Mouse (Mus musculus) gastrocnemius, adult 2 months (tissue): ENCODE results near the gene Cby1. TPM values are rescaled to one million over a fixed set of nuclear protein-coding genes. Genes with fewer than 3 reads are reported as not detected.

Experiments
- DNase-seq: peaks from one replicate; pipeline ENCODE4 v3.0.0; 2022
- H3K27ac ChIP-seq: fragments of 200-600 bp; 2 replicates; pipeline ENCODE4 v1.8.1; 2022; ENCODE audit warnings: mild to moderate bottlenecking
- H3K4me3 ChIP-seq: fragments of 200-600 bp; 2 replicates; pipeline ENCODE4 v1.8.1; 2022; ENCODE audit warnings: mild to moderate bottlenecking, moderate library complexity
- CTCF ChIP-seq: fragments of 200-600 bp; IDR thresholded peaks from 2 replicates; pipeline ENCODE4 v1.8.1; 2022; ENCODE audit warnings: antibody characterized with exemption, mild to moderate bottlenecking, moderate library complexity
- intact Hi-C: fragments of 180-260 bp; cut with DNase I; formaldehyde crosslinking; loops from one replicate; pipeline ENCODE4 v1.15.1; 2025
- long read RNA-seq, 2 experiments: library from polyadenylated mRNA; stranded (forward); transcript quantifications; one replicate each; pipeline ENCODE4 v2.0.0; 2021
- total RNA-seq, 2 experiments: library from RNA; stranded (reverse); gene quantifications; 2 replicates each; pipeline ENCODE4 v1.2.3; 2021

Gene Cby1
- total RNA-seq, result 10 to 100 TPM; 11.8 to 15.6 TPM
- long read RNA-seq, experiment 1, transcript Cby1-201 (5 exons, 1,147 nt), result major isoform, 16 of 18 reads
- long read RNA-seq, experiment 1, partial matches to known transcripts, result 1 of 18 reads
- long read RNA-seq, experiment 1, other reads (novel, unspliced or antisense), result 1 of 18 reads
- long read RNA-seq, experiment 2, transcript Cby1-201 (5 exons, 1,147 nt), result major isoform, 16 of 18 reads
- long read RNA-seq, experiment 2, partial matches to known transcripts, result 0 of 18 reads
- long read RNA-seq, experiment 2, other reads (novel, unspliced or antisense), result 2 of 18 reads

- peak; percentile 97 for DNase-seq
- TF ChIP-seq CTCF, result no peak
- peak within 1 kb of the TSS; percentile 93 for H3K27ac ChIP-seq
- peak within 1 kb of the TSS; percentile 96 for H3K4me3 ChIP-seq
- intact Hi-C loops, result loop anchor here (5.0 kb wide), 1 partner anchor 426 kb away; no protein-coding TSS in a partner anchor
These were observed at the start of gene Cby1, which contains the start of gene Fam227a for GRCm38 (mm10) chr15:79658531-79659375. Cby1 (plus strand) TSS chr15:79659199. Fam227a (minus strand) TSS chr15:79658956.

- Histone ChIP-seq H3K4me3 (no peak overlapping the region), H3K27ac (no peak overlapping the region)
- no peak for TF ChIP-seq CTCF
- no peak for DNase-seq
- intact Hi-C loops, result loop anchor here (10.0 kb wide), 2 partner anchors 144 to 364 kb away; no protein-coding TSS in a partner anchor
These were observed 49.8 kb upstream of the Cby1 start for GRCm38 (mm10) chr15:79609226-79609625.

- no peak for DNase-seq
- Histone ChIP-seq H3K4me3 (no peak overlapping the region), H3K27ac (no peak overlapping the region)
- intact Hi-C loops, result no loop called here
- no peak for TF ChIP-seq CTCF
These were observed 43.5 kb upstream of the Cby1 start for GRCm38 (mm10) chr15:79615501-79615900.

- Histone ChIP-seq H3K4me3 (no peak overlapping the region), H3K27ac (no peak overlapping the region)
- intact Hi-C loops, result no loop called here
- no peak for DNase-seq
- TF ChIP-seq CTCF, result no peak
These were observed 42.3 kb upstream of the Cby1 start for GRCm38 (mm10) chr15:79616729-79617128.

- no peak overlapping the region for H3K27ac ChIP-seq
- intact Hi-C loops, result no loop called here
- no peak overlapping the region for H3K4me3 ChIP-seq
- TF ChIP-seq CTCF, result no peak
- no peak for DNase-seq
These were observed 41.9 kb upstream of the Cby1 start for GRCm38 (mm10) chr15:79617135-79617534.

- intact Hi-C loops, result no loop called here
- Histone ChIP-seq H3K27ac (no peak overlapping the region), H3K4me3 (no peak overlapping the region)
- no peak for DNase-seq
- no peak for TF ChIP-seq CTCF
These were observed 40.5 kb upstream of the Cby1 start for GRCm38 (mm10) chr15:79618456-79618855.

- no peak for DNase-seq
- Histone ChIP-seq H3K4me3 (no peak overlapping the region), H3K27ac (no peak overlapping the region)
- intact Hi-C loops, result no loop called here
- no peak for TF ChIP-seq CTCF
These were observed 39.1 kb upstream of the Cby1 start for GRCm38 (mm10) chr15:79619770-79620414.

GRCm38 (mm10) chr15:79630471-79630870 lies 28.5 kb upstream of the Cby1 start:
- TF ChIP-seq CTCF, result no peak
- no peak overlapping the region for H3K4me3 ChIP-seq
- intact Hi-C loops, result no loop called here
- no peak overlapping the region for H3K27ac ChIP-seq
- DNase-seq, result no peak

- peak overlapping the region; percentile 11; the same call in 1 of the 2 replicates for H3K4me3 ChIP-seq
- H3K27ac ChIP-seq, result peak overlapping the region; percentile 52; the same call in 1 of the 2 replicates
- no peak for DNase-seq
- intact Hi-C loops, result no loop called here
- TF ChIP-seq CTCF, result no peak
These were observed 17.7 kb upstream of the Cby1 start for GRCm38 (mm10) chr15:79641135-79641817.

- Histone ChIP-seq H3K4me3 (no peak overlapping the region), H3K27ac (no peak overlapping the region)
- intact Hi-C loops, result no loop called here
- TF ChIP-seq CTCF, result no peak
- no peak for DNase-seq
These were observed 13.5 kb upstream of the Cby1 start for GRCm38 (mm10) chr15:79645483-79645882.

GRCm38 (mm10) chr15:79648130-79648529 lies 10.9 kb upstream of the Cby1 start:
- Histone ChIP-seq H3K4me3 (no peak overlapping the region), H3K27ac (no peak overlapping the region)
- DNase-seq, result no peak
- intact Hi-C loops, result no loop called here
- no peak for TF ChIP-seq CTCF

- intact Hi-C loops, result no loop called here
- peak; percentile 65 for TF ChIP-seq CTCF
These were observed 8.4 kb upstream of the Cby1 start for GRCm38 (mm10) chr15:79650569-79650968.

More at GRCm38 (mm10) chr15:79650569-79650968, 8.4 kb upstream of the Cby1 start:
- Histone ChIP-seq H3K4me3 (no peak overlapping the region), H3K27ac (no peak overlapping the region)
- DNase-seq, result no peak
